Mouse (Mus musculus): ENCODE measurements around the gene Snrnp70.
"Not testable (repeated sequence)": the region's sequence is repeated elsewhere in the genome, so short reads cannot be mapped to it uniquely, and the experiment has no call there.

The Snrnp70 gene

GRCm38 (mm10) chr7:45409497-45410163 is 14.1 kb upstream of the Snrnp70 start:
- DNase-seq (ENCODE audit: low spot score in 2 of 2): no peak

DNA sequence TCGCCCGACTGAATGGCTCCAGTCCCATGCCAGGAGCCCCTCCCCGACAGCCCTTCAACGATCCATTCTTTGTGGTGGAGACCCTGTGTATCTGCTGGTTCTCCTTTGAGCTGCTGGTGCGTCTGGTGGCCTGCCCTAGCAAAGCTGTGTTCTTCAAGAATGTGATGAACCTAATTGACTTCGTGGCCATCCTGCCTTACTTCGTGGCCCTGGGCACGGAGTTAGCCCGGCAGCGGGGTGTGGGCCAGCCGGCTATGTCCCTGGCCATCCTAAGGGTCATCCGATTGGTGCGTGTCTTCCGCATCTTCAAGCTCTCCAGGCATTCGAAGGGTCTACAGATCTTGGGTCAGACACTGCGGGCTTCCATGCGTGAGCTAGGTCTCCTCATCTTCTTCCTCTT is 13.4 kb upstream of the Snrnp70 start:
- no peak for DNase-seq (ENCODE audit: low spot score in 2 of 2)

GRCm38 (mm10) chr7:45408351-45408750 is 12.8 kb upstream of the Snrnp70 start:
- no peak for DNase-seq (ENCODE audit: low spot score in 2 of 2)

GRCm38 (mm10) chr7:45407836-45408235 is 12.3 kb upstream of the Snrnp70 start:
- no peak for DNase-seq (ENCODE audit: low spot score in 2 of 2)

- DNase-seq (ENCODE audit: low spot score in 2 of 2): no peak
These were observed 10.9 kb upstream of the Snrnp70 start for GRCm38 (mm10) chr7:45406157-45407156.

DNA sequence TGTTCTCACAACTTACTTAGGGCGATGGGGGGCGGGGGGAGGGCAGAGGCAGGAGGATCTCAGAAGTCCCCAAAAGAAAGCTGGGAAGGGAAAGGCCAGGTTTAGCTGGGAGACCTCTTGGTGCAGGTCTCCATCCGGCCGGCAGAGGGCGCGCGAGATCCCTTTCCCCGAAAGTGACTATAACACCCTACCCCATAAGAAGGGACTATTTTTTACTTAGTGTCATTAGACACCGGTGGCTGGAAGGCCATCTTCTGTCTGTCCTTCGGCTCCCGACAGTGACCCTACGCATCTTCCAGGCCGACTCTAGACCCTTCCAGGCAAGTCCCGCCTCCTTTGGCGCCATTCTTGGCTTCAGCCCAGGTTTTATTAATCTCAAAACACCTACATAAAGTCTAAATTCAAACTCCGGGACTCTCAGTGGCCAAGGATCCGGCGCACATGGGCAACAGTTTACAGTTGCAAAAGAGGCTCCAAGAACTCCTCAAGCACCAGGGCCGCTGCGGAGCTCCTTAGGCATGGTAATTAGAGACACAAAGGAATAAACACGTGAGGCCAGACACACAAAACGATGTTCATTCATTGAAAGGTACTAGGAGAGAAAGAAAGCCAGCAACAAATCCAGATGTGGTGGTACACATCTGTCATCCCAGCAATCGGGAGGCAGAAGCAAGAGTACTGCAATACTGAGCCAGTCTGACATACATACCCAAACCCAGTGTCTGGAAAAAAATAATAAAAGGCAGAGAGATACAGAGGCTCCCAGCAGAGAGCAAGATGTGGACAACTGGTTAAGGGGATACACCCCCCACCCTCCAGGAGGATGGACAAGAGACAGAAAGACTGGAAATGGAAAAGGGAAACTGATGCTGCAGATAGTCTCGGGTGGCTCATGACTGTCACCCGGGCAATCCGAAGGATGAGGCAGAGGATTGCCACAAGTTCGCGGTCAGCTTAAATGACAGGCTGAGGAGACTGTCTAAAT is 9.8 kb upstream of the Snrnp70 start, which contains the start of gene Kcna7:
Kcna7 (plus strand) TSS at position 563 of the 985 bp plus-strand sequence.
- peak in 1 of 2 experiments; percentile 71 for DNase-seq (ENCODE audit: low spot score in 2 of 2)

DNA sequence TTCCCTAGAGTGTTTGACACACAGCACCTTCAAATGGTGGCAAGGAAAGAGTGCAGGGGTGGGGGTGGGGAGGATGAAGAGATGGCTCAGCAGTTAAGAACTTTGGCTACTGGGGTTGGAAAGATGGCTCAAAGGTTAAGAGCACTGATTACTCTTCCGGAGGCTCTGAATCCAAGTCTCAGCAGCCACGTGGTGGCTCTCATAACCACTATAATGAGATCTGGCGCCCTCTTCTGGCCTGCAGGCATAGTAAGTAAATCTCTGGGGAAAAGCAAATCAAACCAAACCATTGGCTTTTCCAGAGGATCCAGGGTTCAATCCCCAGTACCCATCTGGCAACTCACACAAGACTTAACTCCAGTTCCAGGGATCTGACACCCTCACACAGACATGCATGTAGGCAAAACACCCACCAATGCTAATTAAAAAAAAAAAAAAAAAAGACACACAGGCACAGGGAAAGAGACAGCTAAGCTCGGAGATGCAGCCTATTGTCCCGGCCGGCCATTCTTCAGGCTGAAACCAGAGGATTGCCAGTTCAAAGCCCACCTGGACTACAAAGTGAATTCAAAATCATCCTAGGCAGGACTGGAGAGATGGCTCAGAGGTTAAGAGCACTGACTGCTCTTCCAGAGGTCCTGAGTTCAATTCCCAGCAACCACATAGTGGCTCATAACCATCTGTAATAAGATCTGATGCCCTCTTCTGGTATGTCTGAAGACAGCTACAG is 8.2 kb upstream of the Snrnp70 start:
- DNase-seq (ENCODE audit: low spot score in 2 of 2): peak in 1 of 2 experiments; percentile 49

- DNase-seq (ENCODE audit: low spot score in 2 of 2): no peak
These were observed 6.1 kb upstream of the Snrnp70 start for GRCm38 (mm10) chr7:45401521-45402085.

GRCm38 (mm10) chr7:45396787-45397186 is 1.2 kb upstream of the Snrnp70 start:
- DNase-seq (ENCODE audit: low spot score in 2 of 2): no peak

- DNase-seq (ENCODE audit: low spot score in 2 of 2): not testable (repeated sequence)
These were observed 814 bp upstream of the Snrnp70 start for GRCm38 (mm10) chr7:45396337-45396775.

- no peak for DNase-seq (ENCODE audit: low spot score in 2 of 2)
These were observed 407 bp downstream of the Snrnp70 start for GRCm38 (mm10) chr7:45395129-45395541.

DNA sequence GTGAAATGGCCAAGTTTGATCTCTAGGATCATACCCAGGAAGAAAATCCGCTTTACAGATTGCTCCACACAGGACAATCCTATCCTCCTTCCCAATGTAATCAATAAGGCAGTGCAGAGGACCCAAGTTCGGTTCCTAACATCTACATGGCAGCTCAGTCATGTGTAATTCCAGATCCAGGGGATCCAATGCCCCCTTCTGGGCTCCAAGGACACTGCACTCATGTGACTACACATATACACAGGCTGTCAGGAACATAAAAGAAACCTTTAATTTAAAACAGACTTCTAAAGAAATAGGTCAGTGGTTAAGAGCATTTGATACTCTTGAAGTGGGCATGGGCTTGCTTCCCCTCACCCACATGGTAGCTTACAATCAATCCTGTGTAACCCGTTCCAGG is 9.5 kb downstream of the Snrnp70 start:
- no peak for DNase-seq (ENCODE audit: low spot score in 2 of 2)

DNA sequence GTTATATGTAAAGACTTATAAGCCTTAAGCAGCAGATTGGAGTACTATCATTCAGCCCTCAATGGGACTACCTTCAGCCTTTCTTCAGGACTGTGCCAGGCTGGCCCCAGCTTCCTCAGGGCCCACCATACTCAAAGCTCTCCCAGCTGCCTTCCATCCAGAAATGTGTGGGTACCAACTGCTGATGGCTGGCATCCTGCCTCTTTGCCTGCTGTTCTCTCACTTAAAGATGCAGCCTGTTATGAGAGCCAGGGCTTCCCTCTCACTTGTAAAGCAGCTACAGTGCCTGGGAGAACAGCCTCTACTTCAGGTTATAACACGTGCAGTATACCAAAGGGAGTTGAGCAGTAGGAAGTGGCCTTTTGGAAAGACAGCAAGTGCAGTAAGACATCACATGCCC is 19.5 kb downstream of the Snrnp70 start:
- no peak for DNase-seq (ENCODE audit: low spot score in 2 of 2)

GRCm38 (mm10) chr7:45374620-45375019 is 20.9 kb downstream of the Snrnp70 start:
- no peak for DNase-seq (ENCODE audit: low spot score in 2 of 2)

DNA sequence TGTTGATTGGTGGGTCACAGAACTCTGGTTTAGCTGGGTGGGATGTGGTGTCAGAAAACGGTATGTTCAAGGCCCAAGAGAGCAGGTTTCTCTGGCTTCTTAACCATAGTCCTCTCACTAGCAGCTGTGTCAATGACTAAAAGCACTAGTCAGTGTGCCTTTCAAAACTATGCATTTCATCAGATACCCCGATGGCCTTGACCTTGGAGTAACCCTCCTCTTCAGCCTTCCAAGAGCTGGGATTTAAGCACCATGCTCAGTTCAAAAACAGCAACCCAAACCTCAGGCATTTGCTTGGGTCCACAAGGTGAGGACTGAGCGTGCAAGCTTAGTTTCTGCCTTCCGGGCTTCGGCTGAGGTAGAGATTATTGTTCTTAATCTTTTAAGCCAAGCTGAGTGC is 23.2 kb downstream of the Snrnp70 start:
- no peak for DNase-seq (ENCODE audit: low spot score in 2 of 2)

DNA sequence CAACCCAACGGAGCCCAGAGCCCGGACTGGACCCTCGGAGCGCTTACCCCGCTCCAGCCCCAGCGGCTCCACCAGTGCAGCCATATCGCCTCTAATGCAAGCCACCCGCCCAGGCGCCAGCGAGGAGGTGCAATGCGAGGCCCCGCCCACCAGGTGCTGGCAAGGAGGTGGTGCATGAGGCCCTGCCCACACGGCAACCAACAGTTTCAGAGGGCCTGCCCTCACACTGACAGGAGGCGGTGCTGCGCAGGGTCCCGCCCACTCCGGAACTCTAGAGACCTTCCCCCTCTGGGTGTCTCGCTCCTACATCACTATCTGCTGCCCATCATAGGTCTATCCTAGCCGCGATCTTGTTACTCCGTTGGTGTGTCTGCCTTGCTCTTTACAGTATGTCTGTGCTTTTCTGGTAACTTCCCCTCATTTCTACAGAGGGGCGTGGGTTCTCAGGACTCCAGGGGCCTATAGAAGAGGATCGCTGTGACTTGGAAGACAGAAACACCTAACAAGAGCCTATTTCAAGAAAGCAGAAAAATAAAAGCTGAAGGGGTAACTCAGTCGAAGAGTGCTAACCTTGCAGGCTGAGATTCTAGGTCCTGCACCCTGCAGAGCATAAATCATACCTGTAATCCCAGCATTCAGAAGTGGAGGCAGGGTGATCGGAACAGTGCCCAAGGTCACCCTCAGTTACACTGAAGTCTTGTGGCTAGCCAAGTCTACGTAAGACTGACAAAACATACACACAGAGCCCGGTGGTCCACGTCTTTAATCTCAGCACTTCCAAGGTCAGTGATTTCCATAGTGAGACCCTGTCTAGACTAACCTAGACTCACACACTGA is 24.8 kb downstream of the Snrnp70 start, which contains the start of gene Lin7b:
Lin7b (minus strand) TSS at position 109 of the 837 bp plus-strand sequence.
- DNase-seq (ENCODE audit: low spot score in 2 of 2): peak; percentile 74 to 82

DNA sequence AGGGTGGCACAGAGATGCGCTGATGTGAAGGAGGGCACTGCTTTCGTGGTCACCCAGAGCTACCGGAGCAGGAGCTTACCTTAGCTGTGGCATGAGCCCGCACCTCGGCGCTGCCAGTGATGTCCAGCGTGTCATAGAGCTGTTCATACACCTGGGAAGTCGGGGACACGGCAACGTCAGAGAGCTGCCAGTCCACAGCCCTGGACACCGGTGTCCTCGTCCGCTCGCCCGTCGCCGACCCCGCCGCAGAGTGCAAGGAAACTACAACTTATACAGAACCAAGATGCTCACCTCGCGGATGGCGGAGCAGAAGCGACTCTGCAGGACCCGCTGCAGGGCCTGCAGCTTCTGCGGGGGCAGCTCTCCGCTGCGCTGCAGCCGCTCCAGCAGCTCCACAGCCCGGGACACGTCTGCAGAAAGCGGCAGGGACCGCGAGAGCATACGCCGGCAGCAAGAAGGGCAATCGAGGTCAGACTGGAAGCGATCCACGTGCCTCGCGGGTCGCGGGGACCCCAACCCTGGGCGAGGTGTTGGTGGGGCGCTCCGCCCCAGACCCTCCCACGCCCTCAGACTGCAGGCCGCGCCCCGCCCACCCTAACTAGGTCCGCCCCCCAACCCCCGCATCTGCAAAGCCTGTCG is 25.6 kb downstream of the Snrnp70 start:
- peak in 1 of 2 experiments; percentile 28 for DNase-seq (ENCODE audit: low spot score in 2 of 2)

DNA sequence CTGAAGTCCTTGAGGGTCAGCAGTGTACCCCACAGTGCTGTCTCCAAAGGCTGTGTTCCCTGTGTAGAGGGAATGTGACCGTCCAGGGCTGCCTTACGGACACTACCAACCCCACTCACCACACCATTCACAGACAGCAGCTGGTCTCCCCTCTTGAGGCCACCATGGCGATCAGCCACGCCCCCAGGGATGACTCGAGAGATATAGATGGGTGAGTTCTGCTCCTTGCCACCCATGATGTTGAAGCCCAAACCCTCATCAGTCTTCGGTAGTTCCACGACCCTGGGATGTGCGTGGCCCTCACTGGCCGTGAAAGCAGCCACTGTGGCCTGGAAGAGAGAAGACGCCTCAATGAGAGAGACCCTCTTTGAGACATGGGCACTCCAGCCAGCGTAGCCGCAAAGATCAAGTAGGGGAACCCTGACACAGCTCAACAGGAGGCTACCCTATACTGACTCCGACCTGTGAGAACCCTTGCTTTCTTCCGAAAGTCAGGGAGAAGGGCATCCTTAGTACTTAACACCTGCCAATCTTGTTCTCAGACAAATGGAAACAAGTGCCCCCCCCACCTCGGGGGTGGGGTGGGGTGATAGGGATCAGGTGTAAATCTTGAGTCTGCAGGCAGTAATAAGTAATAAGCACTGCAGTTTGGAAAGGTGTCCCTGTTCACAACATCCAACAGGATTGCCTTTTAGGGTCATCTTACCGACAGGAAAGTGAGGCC is 26.4 kb downstream of the Snrnp70 start:
- no peak for DNase-seq (ENCODE audit: low spot score in 2 of 2)

Data from cerebellum, postnatal 4 days (tissue).